Mouse (Mus musculus): Measurements from ENCODE around the gene Aloxe3. TPM values are rescaled to one million over a fixed set of nuclear protein-coding genes. Genes with fewer than 3 reads are reported as not detected.
A peak's percentile ranks its signal among the peaks of the same experiment; 100 is the strongest.

Gene Aloxe3
- polyA plus RNA-seq, 1 experiment from 2014 or later, result 1.9 TPM

DNA sequence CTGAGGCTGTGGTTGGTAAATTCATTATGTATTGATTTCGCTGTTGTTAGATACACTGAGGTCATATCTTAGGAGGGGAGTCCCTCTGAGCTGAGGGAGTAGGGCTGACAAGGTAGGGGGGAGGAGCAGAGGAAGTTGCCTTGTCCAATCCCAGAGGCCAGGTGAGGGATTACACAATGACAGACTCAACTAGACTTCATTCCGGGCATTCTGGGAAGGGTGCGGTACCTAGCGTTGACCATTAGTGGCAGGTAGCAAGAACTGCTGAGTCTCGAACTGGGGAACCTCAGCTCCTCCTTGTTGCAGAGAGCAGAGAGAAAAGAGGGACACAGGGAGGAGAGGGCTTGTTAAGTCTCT, 7.8 kb downstream of the Aloxe3 start:
- peak overlapping the region; percentile 47 for H3K4me3 ChIP-seq (ENCODE audit: low read depth, low read length)
- 16% methylated on average over 5 of the region's 5 CpGs for WGBS
- ATAC-seq (ENCODE audit: low read depth), result peak; percentile 24; the same call in 1 of the 2 replicates
- H3K9ac ChIP-seq (ENCODE audit: low read depth, low read length), result no peak overlapping the region
- H3K4me1 ChIP-seq (ENCODE audit: control insufficient read depth, insufficient read depth, low read length), result no peaks in the 10 kb centered on the region; the same call in 1 of the 2 replicates
- no peaks in the 10 kb centered on the region for H3K36me3 ChIP-seq (ENCODE audit: control insufficient read depth, insufficient read depth, low read length)
- H3K4me2 ChIP-seq (ENCODE audit: low read depth, low read length), result peak overlapping the region; percentile 70
- H3K27ac ChIP-seq (replicated peaks; ENCODE audit: low read depth, low read length), result no peak overlapping the region
- H3K27me3 ChIP-seq (replicated peaks; ENCODE audit: control insufficient read depth, insufficient read depth, low read length), result no peaks in the 10 kb centered on the region
- DNase-seq (ENCODE audit: low spot score), result no peak
- no peaks in the 10 kb centered on the region for H3K9me3 ChIP-seq (ENCODE audit: control insufficient read depth, low read length)

DNA sequence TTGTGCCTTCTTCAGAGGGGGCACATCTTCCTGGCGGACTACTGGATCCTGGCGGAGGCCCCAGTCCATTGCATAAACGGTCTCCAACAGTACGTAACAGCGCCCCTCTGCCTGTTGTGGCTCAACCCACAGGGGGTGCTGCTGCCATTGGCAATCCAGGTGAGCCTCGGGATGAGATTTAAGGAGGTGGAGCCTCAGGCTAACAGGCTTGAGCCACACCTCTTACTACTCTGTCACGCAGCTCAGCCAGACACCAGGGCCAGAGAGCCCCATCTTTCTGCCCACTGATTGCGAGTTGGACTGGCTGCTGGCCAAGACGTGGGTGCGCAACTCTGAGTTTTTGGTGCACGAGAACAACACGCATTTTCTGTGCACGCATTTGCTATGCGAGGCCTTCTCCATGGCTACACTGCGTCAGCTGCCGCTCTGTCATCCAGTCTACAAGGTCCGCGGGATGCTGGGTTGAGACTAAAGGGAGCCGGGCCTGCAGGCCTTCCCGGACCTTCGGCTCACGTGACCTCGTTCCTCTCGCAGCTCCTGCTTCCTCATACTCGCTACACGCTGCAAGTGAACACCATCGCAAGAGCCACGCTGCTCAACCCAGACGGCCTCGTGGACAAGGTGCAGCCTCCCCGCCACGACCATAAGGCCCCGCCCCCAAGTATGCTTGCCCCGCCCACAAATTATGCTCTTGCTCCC, 8.4 kb downstream of the Aloxe3 start:
- H3K27me3 ChIP-seq (replicated peaks; ENCODE audit: control insufficient read depth, insufficient read depth, low read length), result no peaks in the 10 kb centered on the region
- H3K4me3 ChIP-seq (ENCODE audit: low read depth, low read length), result peak overlapping the region; percentile 47
- peak overlapping the region; percentile 70 for H3K4me2 ChIP-seq (ENCODE audit: low read depth, low read length)
- H3K9ac ChIP-seq (ENCODE audit: low read depth, low read length), result peak overlapping the region; percentile 60
- H3K27ac ChIP-seq (replicated peaks; ENCODE audit: low read depth, low read length), result peak overlapping the region; percentile 53
- WGBS, result 2% methylated on average over 30 of the region's 34 CpGs
- H3K4me1 ChIP-seq (ENCODE audit: control insufficient read depth, insufficient read depth, low read length), result no peaks in the 10 kb centered on the region; the same call in 1 of the 2 replicates
- no peaks in the 10 kb centered on the region for H3K36me3 ChIP-seq (ENCODE audit: control insufficient read depth, insufficient read depth, low read length)
- no peaks in the 10 kb centered on the region for H3K9me3 ChIP-seq (ENCODE audit: control insufficient read depth, low read length)
- ATAC-seq (ENCODE audit: low read depth), result peak; percentile 89
- peak; percentile 82 for DNase-seq (ENCODE audit: low spot score)

DNA sequence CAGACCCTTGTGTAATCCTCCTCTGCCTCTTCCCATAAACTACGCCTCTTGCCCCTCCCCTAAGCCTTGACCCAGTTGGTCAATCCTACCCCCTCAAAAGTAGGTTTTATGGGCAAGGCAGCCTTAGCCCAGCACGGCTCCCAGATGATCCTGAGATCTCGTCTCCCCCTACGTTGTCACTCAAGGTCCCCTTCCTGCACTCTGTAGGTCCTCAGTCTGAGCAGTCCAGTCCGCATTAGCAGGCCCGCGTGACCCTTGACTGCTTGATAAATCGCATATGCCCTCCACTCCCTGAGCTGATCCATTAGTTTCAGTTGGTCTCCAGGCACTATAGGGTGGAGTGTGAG, 8.9 kb downstream of the Aloxe3 start:
- peak overlapping the region; percentile 47 for H3K4me3 ChIP-seq (ENCODE audit: low read depth, low read length)
- 20% methylated on average over 8 of the region's 8 CpGs for WGBS
- no peak for DNase-seq (ENCODE audit: low spot score)
- H3K9ac ChIP-seq (ENCODE audit: low read depth, low read length), result peak overlapping the region; percentile 60
- peak overlapping the region; percentile 70 for H3K4me2 ChIP-seq (ENCODE audit: low read depth, low read length)
- no peak overlapping the region for H3K27ac ChIP-seq (replicated peaks; ENCODE audit: low read depth, low read length)
- H3K27me3 ChIP-seq (replicated peaks; ENCODE audit: control insufficient read depth, insufficient read depth, low read length), result no peaks in the 10 kb centered on the region
- ATAC-seq (ENCODE audit: low read depth), result 0 out of 2 replicates have a peak, but pooled peaks have one; percentile 1
- H3K9me3 ChIP-seq (ENCODE audit: control insufficient read depth, low read length), result no peaks in the 10 kb centered on the region
- H3K4me1 ChIP-seq (ENCODE audit: control insufficient read depth, insufficient read depth, low read length), result no peaks in the 10 kb centered on the region; the same call in 1 of the 2 replicates
- H3K36me3 ChIP-seq (ENCODE audit: control insufficient read depth, insufficient read depth, low read length), result no peaks in the 10 kb centered on the region

DNA sequence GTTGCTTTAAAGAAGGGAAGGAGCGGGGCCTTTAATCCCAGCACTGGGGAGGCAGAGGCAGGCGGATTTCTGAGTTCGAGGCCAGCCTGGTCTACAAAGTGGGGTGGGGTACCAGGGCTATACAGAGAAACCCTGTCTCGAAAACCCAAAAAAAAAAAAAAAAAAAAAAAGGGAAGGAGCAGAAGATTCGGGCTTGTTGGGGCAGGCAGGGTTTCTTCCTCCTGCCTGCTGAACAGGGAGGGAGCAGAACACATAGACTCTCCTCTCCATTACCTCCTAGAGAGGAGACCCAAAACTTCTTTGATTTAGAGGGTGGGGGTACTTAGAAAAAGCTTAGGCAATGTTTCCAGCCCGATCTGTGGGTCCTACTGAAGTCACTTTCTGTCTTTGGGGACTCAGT, 9.7 kb downstream of the Aloxe3 start:
- WGBS, result 90% methylated on average over 5 of the region's 6 CpGs
- H3K36me3 ChIP-seq (ENCODE audit: control insufficient read depth, insufficient read depth, low read length), result no peaks in the 10 kb centered on the region
- H3K9me3 ChIP-seq (ENCODE audit: control insufficient read depth, low read length), result no peaks in the 10 kb centered on the region
- H3K4me2 ChIP-seq (ENCODE audit: low read depth, low read length), result no peak overlapping the region
- no peaks in the 10 kb centered on the region; the same call in 1 of the 2 replicates for H3K4me1 ChIP-seq (ENCODE audit: control insufficient read depth, insufficient read depth, low read length)
- ATAC-seq (ENCODE audit: low read depth) (no peak), DNase-seq (ENCODE audit: low spot score) (no peak)
- no peaks in the 10 kb centered on the region for H3K27me3 ChIP-seq (replicated peaks; ENCODE audit: control insufficient read depth, insufficient read depth, low read length)
- no peak overlapping the region for H3K4me3 ChIP-seq (ENCODE audit: low read depth, low read length)
- no peak overlapping the region for H3K9ac ChIP-seq (ENCODE audit: low read depth, low read length)
- H3K27ac ChIP-seq (replicated peaks; ENCODE audit: low read depth, low read length), result no peak overlapping the region

DNA sequence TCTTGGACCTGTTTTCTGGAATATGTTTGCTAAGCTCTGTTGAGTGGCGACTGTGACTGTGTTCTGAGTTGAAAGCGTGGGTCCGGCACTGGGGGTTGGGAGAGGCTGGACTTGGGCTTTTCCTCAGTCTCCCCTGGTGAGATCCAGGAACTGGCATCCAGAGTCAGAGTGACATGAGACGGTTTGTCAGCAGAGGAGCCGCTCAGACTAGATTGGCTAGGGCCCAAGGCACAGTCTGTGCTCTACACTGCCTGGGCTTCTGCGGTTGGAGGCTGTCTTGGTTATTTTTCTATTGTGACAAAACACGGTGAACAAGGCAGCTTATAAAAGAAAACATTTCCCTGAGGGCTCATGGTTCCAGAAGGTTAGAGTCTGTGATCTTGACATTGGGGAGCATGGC, 21.9 kb downstream of the Aloxe3 start:
- WGBS, result 69% methylated on average over 7 of the region's 7 CpGs
- DNase-seq (ENCODE audit: low spot score) (no peak), ATAC-seq (ENCODE audit: low read depth) (no peak)
- Histone ChIP-seq H3K27ac (replicated peaks; ENCODE audit: low read depth, low read length) (no peak overlapping the region), H3K4me2 (ENCODE audit: low read depth, low read length) (no peak overlapping the region), H3K4me1 (ENCODE audit: control insufficient read depth, insufficient read depth, low read length) (peaks cover 4% of the 10 kb centered on the region; the same call in 1 of the 2 replicates), H3K9ac (ENCODE audit: low read depth, low read length) (no peak overlapping the region), H3K9me3 (ENCODE audit: control insufficient read depth, low read length) (no peaks in the 10 kb centered on the region), H3K27me3 (replicated peaks; ENCODE audit: control insufficient read depth, insufficient read depth, low read length) (no peaks in the 10 kb centered on the region), H3K4me3 (ENCODE audit: low read depth, low read length) (no peak overlapping the region), H3K36me3 (ENCODE audit: control insufficient read depth, insufficient read depth, low read length) (no peaks in the 10 kb centered on the region)

DNA sequence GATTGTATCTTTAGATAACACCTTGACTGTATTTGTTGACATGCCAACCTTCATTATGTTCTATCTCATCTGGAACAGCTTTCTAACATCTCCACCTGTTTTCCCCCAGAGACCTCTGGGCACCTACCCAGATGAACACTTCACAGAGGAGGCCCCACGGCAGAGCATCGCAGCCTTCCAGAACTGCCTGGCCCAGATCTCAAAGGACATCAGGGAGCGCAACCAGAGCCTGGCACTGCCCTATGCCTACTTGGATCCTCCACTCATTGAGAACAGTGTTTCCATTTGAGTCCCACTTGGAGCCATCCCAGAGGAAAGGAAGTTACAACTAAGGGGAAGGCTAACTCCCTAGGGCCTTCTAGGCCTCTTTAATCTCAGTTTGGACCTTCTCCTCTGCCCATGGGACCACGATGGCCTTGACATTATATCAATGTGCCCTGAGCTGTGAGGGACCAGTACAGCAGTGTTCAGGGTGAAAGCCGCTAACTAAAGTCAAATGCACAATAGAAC, 22.8 kb downstream of the Aloxe3 start:
- no peak for ATAC-seq (ENCODE audit: low read depth)
- no peak for DNase-seq (ENCODE audit: low spot score)
- Histone ChIP-seq H3K4me3 (ENCODE audit: low read depth, low read length) (no peak overlapping the region), H3K4me2 (ENCODE audit: low read depth, low read length) (no peak overlapping the region), H3K9me3 (ENCODE audit: control insufficient read depth, low read length) (no peaks in the 10 kb centered on the region), H3K4me1 (ENCODE audit: control insufficient read depth, insufficient read depth, low read length) (peaks cover 4% of the 10 kb centered on the region; the same call in 1 of the 2 replicates), H3K27me3 (replicated peaks; ENCODE audit: control insufficient read depth, insufficient read depth, low read length) (no peaks in the 10 kb centered on the region), H3K27ac (replicated peaks; ENCODE audit: low read depth, low read length) (no peak overlapping the region), H3K36me3 (ENCODE audit: control insufficient read depth, insufficient read depth, low read length) (no peaks in the 10 kb centered on the region), H3K9ac (ENCODE audit: low read depth, low read length) (no peak overlapping the region)
- 87% methylated on average over 5 of the region's 5 CpGs for WGBS

DNA sequence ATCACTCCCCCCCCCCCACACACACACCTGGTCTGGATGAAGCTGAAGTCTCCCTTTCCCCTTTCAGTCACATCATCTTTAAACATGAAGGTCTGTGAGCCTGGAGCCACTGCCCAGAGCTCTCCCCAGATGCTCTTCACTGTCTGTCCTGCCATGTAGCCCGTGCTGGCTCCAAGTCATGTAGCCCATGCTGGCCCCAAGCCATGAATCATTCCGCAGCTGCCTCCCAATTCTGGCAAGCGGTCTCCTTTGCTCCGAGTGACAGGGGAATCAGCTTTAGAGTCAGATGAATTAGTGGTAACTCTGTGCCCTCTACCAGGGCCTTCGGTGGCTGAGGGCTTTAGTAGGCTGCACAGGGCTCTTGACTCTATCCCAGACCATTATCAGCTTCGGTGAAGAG, 24.0 kb downstream of the Aloxe3 start:
- H3K4me2 ChIP-seq (ENCODE audit: low read depth, low read length), result no peak overlapping the region
- no peak overlapping the region for H3K27ac ChIP-seq (replicated peaks; ENCODE audit: low read depth, low read length)
- H3K36me3 ChIP-seq (ENCODE audit: control insufficient read depth, insufficient read depth, low read length), result no peaks in the 10 kb centered on the region
- WGBS, result 83% methylated on average over 6 of the region's 6 CpGs
- H3K9ac ChIP-seq (ENCODE audit: low read depth, low read length), result no peak overlapping the region
- H3K27me3 ChIP-seq (replicated peaks; ENCODE audit: control insufficient read depth, insufficient read depth, low read length), result no peaks in the 10 kb centered on the region
- no peak overlapping the region for H3K4me3 ChIP-seq (ENCODE audit: low read depth, low read length)
- H3K4me1 ChIP-seq (ENCODE audit: control insufficient read depth, insufficient read depth, low read length), result peaks cover 4% of the 10 kb centered on the region; the same call in 1 of the 2 replicates
- DNase-seq (ENCODE audit: low spot score) (no peak), ATAC-seq (ENCODE audit: low read depth) (no peak)
- no peaks in the 10 kb centered on the region for H3K9me3 ChIP-seq (ENCODE audit: control insufficient read depth, low read length)

DNA sequence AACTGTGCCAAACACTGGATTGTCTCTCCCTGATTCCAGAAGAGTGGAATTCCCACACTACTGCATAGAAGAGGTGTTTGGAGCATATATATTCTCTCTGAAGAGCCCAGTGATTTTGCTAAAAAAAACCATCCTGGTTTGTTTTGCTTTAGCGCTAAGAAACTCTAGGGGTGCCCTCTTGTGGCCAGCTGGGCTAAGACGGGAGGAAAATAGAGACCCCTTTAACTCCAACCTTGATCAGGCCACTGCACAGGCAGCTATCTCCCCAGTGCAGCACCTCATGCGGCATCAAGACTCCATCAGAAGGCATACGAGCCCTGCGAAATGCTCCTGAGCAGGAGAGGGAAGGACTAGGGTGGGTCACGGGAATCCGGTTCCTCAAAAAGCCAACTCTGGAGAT, 24.7 kb downstream of the Aloxe3 start:
- no peak; the same call in 1 of the 2 replicates for ATAC-seq (ENCODE audit: low read depth)
- DNase-seq (ENCODE audit: low spot score), result peak; percentile 83
- H3K4me3 ChIP-seq (ENCODE audit: low read depth, low read length), result peak overlapping the region; percentile 23
- H3K27ac ChIP-seq (replicated peaks; ENCODE audit: low read depth, low read length), result no peak overlapping the region
- peaks cover 4% of the 10 kb centered on the region; the same call in 1 of the 2 replicates for H3K4me1 ChIP-seq (ENCODE audit: control insufficient read depth, insufficient read depth, low read length)
- WGBS, result 9% methylated on average over 7 of the region's 7 CpGs
- peak overlapping the region; percentile 47 for H3K4me2 ChIP-seq (ENCODE audit: low read depth, low read length)
- H3K27me3 ChIP-seq (replicated peaks; ENCODE audit: control insufficient read depth, insufficient read depth, low read length), result no peaks in the 10 kb centered on the region
- H3K36me3 ChIP-seq (ENCODE audit: control insufficient read depth, insufficient read depth, low read length), result no peaks in the 10 kb centered on the region
- no peaks in the 10 kb centered on the region for H3K9me3 ChIP-seq (ENCODE audit: control insufficient read depth, low read length)
- H3K9ac ChIP-seq (ENCODE audit: low read depth, low read length), result peak overlapping the region; percentile 22; the same call in 1 of the 2 replicates

DNA sequence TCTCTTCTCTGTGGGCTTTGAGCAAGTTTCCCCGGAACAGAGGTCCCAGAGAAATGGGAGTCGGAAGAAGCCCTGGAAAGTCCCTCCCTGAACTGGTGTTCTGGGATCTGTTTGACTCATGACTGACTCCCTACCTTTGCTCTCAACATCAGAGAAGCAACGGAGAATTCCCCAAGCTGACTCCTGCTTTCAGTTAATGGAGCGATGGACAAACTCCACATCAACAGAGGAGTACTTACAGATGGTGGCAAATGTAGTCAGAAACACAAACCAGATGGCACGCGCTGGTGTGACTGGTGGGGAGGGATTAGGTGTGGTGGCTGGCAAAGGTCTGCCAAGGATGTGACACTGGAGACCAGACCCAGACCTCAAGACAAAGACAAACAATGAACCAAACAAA, 25.3 kb downstream of the Aloxe3 start:
- Histone ChIP-seq H3K27me3 (replicated peaks; ENCODE audit: control insufficient read depth, insufficient read depth, low read length) (no peaks in the 10 kb centered on the region), H3K4me3 (ENCODE audit: low read depth, low read length) (peak overlapping the region; percentile 23), H3K27ac (replicated peaks; ENCODE audit: low read depth, low read length) (no peak overlapping the region), H3K4me1 (ENCODE audit: control insufficient read depth, insufficient read depth, low read length) (peaks cover 4% of the 10 kb centered on the region; the same call in 1 of the 2 replicates), H3K4me2 (ENCODE audit: low read depth, low read length) (peak overlapping the region; percentile 47), H3K9me3 (ENCODE audit: control insufficient read depth, low read length) (no peaks in the 10 kb centered on the region), H3K9ac (ENCODE audit: low read depth, low read length) (peak overlapping the region; percentile 22; the same call in 1 of the 2 replicates), H3K36me3 (ENCODE audit: control insufficient read depth, insufficient read depth, low read length) (no peaks in the 10 kb centered on the region)
- no peak for DNase-seq (ENCODE audit: low spot score)
- 38% methylated on average over 6 of the region's 6 CpGs for WGBS
- ATAC-seq (ENCODE audit: low read depth), result no peak

Data from embryonic facial prominence, embryonic 14.5 days (tissue).